Mouse (Mus musculus) adrenal gland, postnatal 4 days (tissue): ENCODE data around the gene Gm10639. TPM values are rescaled to one million over a fixed set of nuclear protein-coding genes. Genes with fewer than 3 reads are reported as not detected.
A peak's percentile ranks its signal among the peaks of the same experiment; 100 is the strongest.
"Not testable (repeated sequence)": the region's sequence is repeated elsewhere in the genome, so short reads cannot be mapped to it uniquely, and the experiment has no call there.

Experiments used
- DNase-seq, 2 experiments: peaks; one replicate each; pipeline ENCODE4 v3.0.0; 2021 to 2022; ENCODE audit warnings: low spot score in 2 of 2, mixed read lengths in 2 of 2
- total RNA-seq, 2 experiments: library from RNA; stranded (reverse); gene quantifications; 2 replicates each; pipeline ENCODE4 v1.2.3; 2021

Gm10639 gene
- total RNA-seq, 2 experiments from 2014 or later: 6.5 TPM; not detected in 1

DNA sequence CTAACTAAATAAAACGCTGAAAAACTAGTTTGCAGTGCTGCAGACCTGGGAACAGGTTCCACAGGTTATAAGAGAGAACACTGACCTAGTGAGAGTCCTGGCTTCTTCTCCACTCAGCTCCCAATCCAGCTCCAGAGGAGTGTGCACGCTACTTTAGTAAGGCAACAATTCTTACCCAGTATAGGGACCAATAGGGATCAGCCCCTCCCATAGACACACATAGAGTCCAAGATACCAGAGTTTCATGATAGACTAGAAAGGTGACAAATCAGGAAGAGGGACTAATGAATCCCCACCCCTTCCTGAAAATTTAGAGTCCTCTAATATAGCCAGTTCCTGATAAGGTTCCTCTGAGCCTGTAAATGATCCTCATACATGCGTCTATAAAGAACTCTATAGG lies 57.3 kb downstream of the Gm10639 start:
- DNase-seq: no peak

DNA sequence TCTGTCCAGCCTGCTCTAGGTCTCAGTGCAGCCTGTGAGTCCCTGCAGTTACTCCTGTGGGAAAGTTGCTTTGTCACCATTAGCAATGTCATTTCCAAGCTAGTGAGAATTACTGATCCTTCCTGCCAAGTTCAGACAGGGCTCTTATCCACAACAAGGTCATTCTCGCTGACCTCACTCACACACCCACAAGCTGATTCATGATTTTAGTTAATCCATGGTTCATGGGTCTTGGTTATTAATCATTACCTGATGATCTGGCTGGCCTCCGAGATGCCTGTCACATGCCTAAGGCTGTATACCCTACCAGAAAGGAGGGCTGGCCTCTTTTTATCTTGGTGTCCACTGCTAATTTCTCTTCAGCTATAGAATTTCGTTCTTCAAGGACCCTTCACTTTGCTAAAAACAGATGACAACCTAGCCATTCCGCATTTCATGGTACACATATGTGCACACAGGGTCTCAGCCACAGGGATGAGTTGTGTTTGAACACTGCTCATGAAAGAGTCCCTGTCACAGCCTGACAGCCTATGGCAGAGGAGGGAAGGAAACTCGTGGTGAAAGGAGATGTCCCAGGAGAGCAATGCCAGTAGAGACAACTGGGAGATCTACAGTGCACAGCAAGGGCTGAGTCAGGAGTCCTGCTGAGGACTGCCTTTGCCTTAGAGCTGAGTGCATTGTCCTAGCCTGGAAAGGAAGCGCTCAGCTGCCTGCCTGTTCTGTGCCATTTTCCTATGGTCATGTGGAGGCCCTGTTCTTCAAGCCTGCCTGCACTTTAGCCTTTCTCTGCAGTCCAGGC lies 58.7 kb downstream of the Gm10639 start:
- peak in 1 of 2 experiments; percentile 5 for DNase-seq

DNA sequence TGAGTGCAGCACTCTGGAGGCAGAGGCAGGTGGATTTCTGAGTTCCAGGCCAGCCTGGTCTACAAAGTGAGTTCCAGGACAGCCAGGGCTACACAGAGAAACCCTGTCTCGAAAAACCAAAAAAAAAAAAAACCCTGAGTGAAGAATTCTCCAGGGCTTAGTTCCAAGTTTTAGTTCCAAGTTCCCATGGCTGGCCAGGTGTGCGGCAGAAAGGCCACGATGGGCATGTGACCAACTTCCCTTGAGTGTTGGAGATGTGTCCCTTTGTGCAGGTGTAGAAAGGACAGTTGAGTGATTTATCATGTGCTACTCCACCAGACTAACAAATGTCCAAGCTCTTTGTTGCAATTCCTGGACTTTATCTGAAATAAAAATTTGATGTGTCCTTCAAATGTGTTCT lies 59.4 kb downstream of the Gm10639 start:
- not testable (repeated sequence) for DNase-seq

DNA sequence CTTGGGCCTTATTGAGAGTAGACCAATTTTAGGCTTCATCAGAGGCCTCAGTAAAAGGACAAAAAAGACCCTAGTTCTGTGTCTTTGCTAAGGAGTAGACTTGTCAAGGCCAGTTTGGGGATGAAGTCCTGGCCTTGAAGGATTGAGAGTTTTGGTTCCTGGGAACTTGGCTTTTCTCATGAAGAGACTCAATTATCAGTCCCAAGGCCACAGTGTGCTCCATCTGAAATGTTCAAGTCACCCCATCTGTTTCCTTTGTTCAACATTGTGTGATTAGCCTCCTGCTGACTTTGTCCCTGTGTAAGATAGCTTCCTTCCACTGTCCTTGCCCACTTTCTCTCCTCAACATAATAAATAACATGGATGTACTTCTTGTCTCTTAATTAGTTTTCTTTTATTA lies 60.3 kb downstream of the Gm10639 start:
- DNase-seq: not testable (repeated sequence)

DNA sequence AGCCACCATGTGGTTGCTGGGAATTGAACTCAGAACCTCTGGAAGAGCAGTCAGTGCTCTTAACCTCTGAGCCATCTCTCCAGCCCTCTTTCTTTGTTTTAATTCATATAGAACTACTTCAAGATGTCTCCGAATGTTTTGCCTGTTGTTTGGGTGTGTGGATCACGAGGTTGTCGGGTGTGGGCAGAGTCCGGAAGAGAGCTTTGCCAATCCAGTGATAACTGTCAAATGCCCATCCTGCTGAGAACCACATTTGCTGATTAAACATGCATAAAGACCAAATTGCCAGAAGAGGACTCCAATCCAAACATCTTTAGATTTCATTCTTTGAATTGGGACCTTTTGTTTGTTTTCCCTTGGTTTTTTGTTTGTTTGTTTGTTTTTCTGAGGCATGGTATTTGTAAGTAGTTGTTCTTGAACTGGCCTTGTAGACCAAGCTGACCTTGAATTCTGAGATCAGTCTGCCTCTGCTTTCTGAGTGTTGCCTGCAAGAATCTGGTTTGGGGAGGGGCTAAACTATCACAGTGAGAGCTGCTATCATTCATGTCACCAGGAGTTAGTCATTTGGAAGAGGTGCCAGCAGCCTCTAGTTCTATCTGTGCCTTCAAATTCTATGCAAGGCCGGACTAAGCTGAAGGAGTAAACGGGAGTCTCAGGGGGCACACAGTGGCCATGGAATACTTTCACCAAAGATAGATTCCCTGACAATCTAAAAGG lies 61.9 kb downstream of the Gm10639 start:
- DNase-seq: no peak

Other genes starting within 250 kb of the Gm10639 start
- gene Gcm1, start 238.0 kb upstream of the Gm10639 start, total RNA-seq: not detected
- 10 to 100 TPM; 64.9 to 66.5 TPM for gene Fbxo9, start 180.9 kb upstream of the Gm10639 start, total RNA-seq
- gene Ick, start 180.7 kb upstream of the Gm10639 start, total RNA-seq: 10 to 100 TPM; 35.6 to 36.1 TPM
- gene Gsta4, start 107.1 kb upstream of the Gm10639 start, total RNA-seq: 10 to 100 TPM; 55.6 to 61.1 TPM
- under 1 TPM in 1 of 2 experiments, not detected in 1; 0.36 TPM for gene Gsta1, start 59.3 kb upstream of the Gm10639 start, total RNA-seq
- not detected for gene Gm3776, start 32.8 kb upstream of the Gm10639 start, total RNA-seq
- not detected for gene Omt2a, start 24.9 kb downstream of the Gm10639 start, total RNA-seq
- not detected for gene Omt2b, start 37.7 kb downstream of the Gm10639 start, total RNA-seq
- gene Gsta2, start 65.9 kb downstream of the Gm10639 start, total RNA-seq: 10 to 100 TPM in 1 of 2 experiments, 1 to 10 TPM in 1; 3.0 to 18.7 TPM
- gene Dppa5a, start 78.3 kb downstream of the Gm10639 start, total RNA-seq: not detected
- gene Ooep, start 88.8 kb downstream of the Gm10639 start, total RNA-seq: under 1 TPM; 0.20 to 0.50 TPM
- gene Ddx43, start 105.9 kb downstream of the Gm10639 start, total RNA-seq: under 1 TPM; 0.14 to 0.17 TPM
- 1 to 10 TPM; 1.6 to 1.7 TPM for gene Cgas, start 153.3 kb downstream of the Gm10639 start, total RNA-seq
- 10 to 100 TPM; 25.4 to 27.7 TPM for gene Mto1, start 158.3 kb downstream of the Gm10639 start, total RNA-seq
- gene Gm17324, start 158.9 kb downstream of the Gm10639 start, total RNA-seq: under 1 TPM; 0.34 to 0.79 TPM
- gene Eef1a1, start 199.2 kb downstream of the Gm10639 start, total RNA-seq: 1,000 to 10,000 TPM; 7,895 to 7,946 TPM